Mouse (Mus musculus) gastrocnemius, postnatal 14 days (tissue): ENCODE measurements at regions not wholly inside any gene's neighbourhood (a gene's known extent, or its start where the extent isn't known, plus 50 kb on each side); places are given as distances from the start of the nearest gene placed in this dataset.
"Not testable (repeated sequence)": the region's sequence is repeated elsewhere in the genome, so short reads cannot be mapped to it uniquely, and the experiment has no call there.

Experiments
- DNase-seq: peaks from one replicate; pipeline ENCODE4 v3.0.0; 2021; ENCODE audit warnings: mixed read lengths
- intact Hi-C: fragments of 180-260 bp; cut with DNase I; formaldehyde crosslinking; loops from one replicate; pipeline ENCODE4 v1.15.1; 2025; ENCODE audit warnings: low total_unique reads

GRCm38 (mm10) chr6:22716864-22717557, 158.3 kb upstream of the Ptprz1 start:
- intact Hi-C loops, result no loop called here
- DNase-seq, result no peak

GRCm38 (mm10) chr6:22716144-22716856, 159.0 kb upstream of the Ptprz1 start:
- intact Hi-C loops, result no loop called here
- no peak for DNase-seq

- intact Hi-C loops, result no loop called here
- DNase-seq, result no peak
These were observed 177.1 kb upstream of the Ptprz1 start for GRCm38 (mm10) chr6:22698187-22698586.

GRCm38 (mm10) chr6:22688678-22689126, 186.6 kb upstream of the Ptprz1 start:
- intact Hi-C loops, result no loop called here
- no peak for DNase-seq

- no peak for DNase-seq
- intact Hi-C loops, result no loop called here
These were observed 200.7 kb upstream of the Ptprz1 start for GRCm38 (mm10) chr6:22674586-22674929.

GRCm38 (mm10) chr6:22673919-22674585, 201.2 kb upstream of the Ptprz1 start:
- intact Hi-C loops, result no loop called here
- no peak for DNase-seq

GRCm38 (mm10) chr6:22671524-22671923, 203.8 kb upstream of the Ptprz1 start:
- no peak for DNase-seq
- intact Hi-C loops, result no loop called here

GRCm38 (mm10) chr6:22668190-22668975, 206.9 kb upstream of the Ptprz1 start:
- intact Hi-C loops, result no loop called here
- DNase-seq, result no peak

GRCm38 (mm10) chr6:22657401-22657800, 217.9 kb upstream of the Ptprz1 start:
- DNase-seq, intact Hi-C loops: not testable (repeated sequence)

- no peak for DNase-seq
- intact Hi-C loops, result no loop called here
These were observed 235.2 kb upstream of the Ptprz1 start for GRCm38 (mm10) chr6:22640100-22640499.

- DNase-seq, result no peak
- intact Hi-C loops, result no loop called here
These were observed 240.2 kb upstream of the Ptprz1 start for GRCm38 (mm10) chr6:22635141-22635540.

GRCm38 (mm10) chr6:22634740-22635139, 240.6 kb upstream of the Ptprz1 start:
- intact Hi-C loops, result no loop called here
- DNase-seq, result no peak

GRCm38 (mm10) chr6:22591592-22591991, 235.5 kb upstream of the Fam3c start:
- intact Hi-C loops, result no loop called here

GRCm38 (mm10) chr6:22584851-22585250, 228.8 kb upstream of the Fam3c start:
- intact Hi-C loops, result no loop called here
- no peak for DNase-seq

More at GRCm38 (mm10) chr6:22591592-22591991, 235.5 kb upstream of the Fam3c start:
- DNase-seq, result no peak

GRCm38 (mm10) chr6:22572925-22573324, 216.9 kb upstream of the Fam3c start:
- intact Hi-C loops, result no loop called here

GRCm38 (mm10) chr6:22567891-22568290, 211.8 kb upstream of the Fam3c start:
- intact Hi-C loops, result no loop called here
- no peak for DNase-seq

More at GRCm38 (mm10) chr6:22572925-22573324, 216.9 kb upstream of the Fam3c start:
- no peak for DNase-seq

GRCm38 (mm10) chr6:22548296-22549245, 192.5 kb upstream of the Fam3c start:
- no peak for DNase-seq
- intact Hi-C loops, result no loop called here

GRCm38 (mm10) chr6:22541603-22542002, 185.6 kb upstream of the Fam3c start:
- intact Hi-C loops, result no loop called here
- DNase-seq, result no peak

- intact Hi-C loops, result no loop called here
- no peak for DNase-seq
These were observed 182.2 kb upstream of the Fam3c start for GRCm38 (mm10) chr6:22538254-22538653.
